In genomic region chr2:79455646-79456045, GRCm38 (mm10) we compare ENCODE assay signal across 12 mouse cellular contexts. TPM values are rescaled to one million over a fixed set of nuclear protein-coding genes. Genes with fewer than 3 reads are reported as not detected.
DNase-seq lines count a peak whose midpoint lies in the region; ATAC-seq lines count a peak whose summit lies in the region.
"Had no signal": no experiment of that assay in that cellular context is flagged by ENCODE, and none has a peak within 500 bp of the region (broad histone marks: within the 10 kb centered on the region; RNA-seq: fewer than 3 reads in every experiment).

No protein-coding gene starts in this region.

- no peaks in the 10 kb centered on the region for H3K36me3 ChIP-seq in forebrain, embryonic 13.5 days (ENCODE audit: poor library complexity, severe bottlenecking)
- H3K36me3 ChIP-seq in midbrain, embryonic 13.5 days = no peaks in the 10 kb centered on the region
- H3K36me3 ChIP-seq in kidney, embryonic 14.5 days (ENCODE audit: control insufficient read depth, insufficient read depth, low read length) = no peaks in the 10 kb centered on the region
- no peaks in the 10 kb centered on the region for H3K36me3 ChIP-seq in liver, embryonic 11.5 days (ENCODE audit: control insufficient read depth, insufficient read depth, low read length)

- DNase-seq in right cerebral cortex, adult 18-20 months = peak; percentile 29
- DNase-seq in right cerebral cortex, postnatal 14 days = no peak
- no peak for DNase-seq in heart, postnatal 36 days
- DNase-seq in liver, embryonic 11.5 days (ENCODE audit: low spot score) = no peak
- DNase-seq: gastrocnemius, postnatal 10 days; heart, postnatal 10 days; thymus, postnatal 25 days had no signal

- peak overlapping the region; percentile 48 for H3K4me3 ChIP-seq in forebrain, embryonic 13.5 days
- peak overlapping the region; percentile 54 for H3K4me3 ChIP-seq in midbrain, embryonic 13.5 days (replicated peaks)
- no peak overlapping the region for H3K4me3 ChIP-seq in kidney, embryonic 14.5 days (ENCODE audit: low read length)
- H3K4me3 ChIP-seq in liver, embryonic 11.5 days (ENCODE audit: low read depth, low read length) = no peak overlapping the region

- H3K9ac ChIP-seq in forebrain, embryonic 13.5 days = peak overlapping the region; percentile 67
- peak overlapping the region; percentile 76 for H3K9ac ChIP-seq in midbrain, embryonic 13.5 days (replicated peaks)
- H3K9ac ChIP-seq in kidney, embryonic 14.5 days (ENCODE audit: low read depth, low read length) = no peak overlapping the region
- H3K9ac ChIP-seq in liver, embryonic 11.5 days (ENCODE audit: low read depth, low read length) = no peak overlapping the region
- H3K9ac ChIP-seq: liver, embryonic 14.5 days had no signal

- H3K4me2 ChIP-seq in forebrain, embryonic 13.5 days = peak overlapping the region; percentile 71
- peak overlapping the region; percentile 72 for H3K4me2 ChIP-seq in midbrain, embryonic 13.5 days (replicated peaks)
- H3K4me2 ChIP-seq in kidney, embryonic 14.5 days (replicated peaks; ENCODE audit: low read depth, low read length) = no peak overlapping the region
- H3K4me2 ChIP-seq in liver, embryonic 11.5 days = no peak overlapping the region

- 0% methylated on average over 10 of the region's 10 CpGs for WGBS in forebrain, embryonic 13.5 days
- 1% methylated on average over 10 of the region's 10 CpGs for WGBS in midbrain, embryonic 13.5 days
- under 1% methylated on average over 10 of the region's 10 CpGs for WGBS in kidney, embryonic 14.5 days
- 6% methylated on average over 10 of the region's 10 CpGs for WGBS in liver, embryonic 11.5 days

- no peak for ATAC-seq in forebrain, embryonic 13.5 days
- ATAC-seq in midbrain, embryonic 13.5 days = no peak
- ATAC-seq in kidney, embryonic 14.5 days (ENCODE audit: low FRiP score, low TSS enrichment) = no peak
- no peak for ATAC-seq in liver, embryonic 11.5 days (replicated peaks; ENCODE audit: low FRiP score)

- H3K4me1 ChIP-seq in forebrain, embryonic 13.5 days = peaks cover 50% of the 10 kb centered on the region
- H3K4me1 ChIP-seq in midbrain, embryonic 13.5 days (replicated peaks) = peaks cover 61% of the 10 kb centered on the region
- peaks cover 7% of the 10 kb centered on the region; the same call in 1 of the 2 replicates for H3K4me1 ChIP-seq in kidney, embryonic 14.5 days (ENCODE audit: control insufficient read depth, insufficient read depth, low read length)
- no peaks in the 10 kb centered on the region for H3K4me1 ChIP-seq in liver, embryonic 11.5 days (replicated peaks; ENCODE audit: control insufficient read depth, insufficient read depth, low read length)

- no peaks in the 10 kb centered on the region for H3K9me3 ChIP-seq in forebrain, embryonic 13.5 days (replicated peaks)
- no peaks in the 10 kb centered on the region for H3K9me3 ChIP-seq in midbrain, embryonic 13.5 days
- H3K9me3 ChIP-seq in kidney, embryonic 14.5 days (ENCODE audit: control insufficient read depth, low read length) = no peaks in the 10 kb centered on the region
- no peaks in the 10 kb centered on the region for H3K9me3 ChIP-seq in liver, embryonic 11.5 days (ENCODE audit: control insufficient read depth, low read length)

- H3K27me3 ChIP-seq in forebrain, embryonic 13.5 days = peaks cover 77% of the 10 kb centered on the region
- H3K27me3 ChIP-seq in midbrain, embryonic 13.5 days = peaks cover 57% of the 10 kb centered on the region
- peaks cover 85% of the 10 kb centered on the region for H3K27me3 ChIP-seq in kidney, embryonic 14.5 days (ENCODE audit: control insufficient read depth, insufficient read depth, low read length)
- peaks cover 71% of the 10 kb centered on the region for H3K27me3 ChIP-seq in liver, embryonic 11.5 days (replicated peaks; ENCODE audit: control insufficient read depth, insufficient read depth, low read length)

- peak overlapping the region; percentile 80 for H3K27ac ChIP-seq in forebrain, embryonic 13.5 days
- peak overlapping the region; percentile 87 for H3K27ac ChIP-seq in midbrain, embryonic 13.5 days
- no peak overlapping the region for H3K27ac ChIP-seq in kidney, embryonic 14.5 days (ENCODE audit: low read depth, low read length)
- H3K27ac ChIP-seq in liver, embryonic 11.5 days (ENCODE audit: low read depth, low read length) = no peak overlapping the region
- H3K27ac ChIP-seq: liver, embryonic 14.5 days had no signal

- intact Hi-C loops in heart, postnatal 36 days (cut with DNase I) = no loop called here

RNA-seq across cellular contexts. Expression of gene Neurod1, which starts 0.9 kb away (rescaled TPM):
- polyA plus RNA-seq in forebrain, embryonic 13.5 days (2015; fragmentation: Nextera tagmentation; extraction: Ambion mirVana) = 48.8 and 52.5 TPM in 2 replicates
- 38.5 and 38.8 TPM in 2 replicates for polyA plus RNA-seq in midbrain, embryonic 13.5 days (2015; fragmentation: Nextera tagmentation; extraction: Ambion mirVana)
- not detected in 2 replicates for polyA plus RNA-seq in kidney, embryonic 14.5 days (2014; fragmentation: Nextera tagmentation; extraction: Ambion mirVana)
- not detected for total RNA-seq in heart, postnatal 36 days (2021)
- 0.10 TPM in 2 replicates for polyA plus RNA-seq in liver, embryonic 11.5 days (2014; fragmentation: Nextera tagmentation; extraction: Ambion mirVana)
- total RNA-seq: gastrocnemius, postnatal 10 days; heart, postnatal 10 days; monocyte, adult 5-6 weeks had no signal

RNA-seq across cellular contexts. Expression of gene Cerkl, which starts 0.9 kb away (rescaled TPM):
- polyA plus RNA-seq in forebrain, embryonic 13.5 days (2015; fragmentation: Nextera tagmentation; extraction: Ambion mirVana) = 1.7 and 2.4 TPM in 2 replicates
- polyA plus RNA-seq in midbrain, embryonic 13.5 days (2015; fragmentation: Nextera tagmentation; extraction: Ambion mirVana) = 1.6 and 2.6 TPM in 2 replicates
- 1.4 and 2.7 TPM in 2 replicates for polyA plus RNA-seq in kidney, embryonic 14.5 days (2014; fragmentation: Nextera tagmentation; extraction: Ambion mirVana)
- total RNA-seq in heart, postnatal 36 days (2021) = under 1 TPM; 0.76 to 0.97 TPM
- polyA plus RNA-seq in liver, embryonic 11.5 days (2014; fragmentation: Nextera tagmentation; extraction: Ambion mirVana) = 0.77 and 0.97 TPM in 2 replicates

Comparison
In these comparisons a context has a peak if more than half of its experiments do, and no peak if none do; other contexts are left out.
1. H3K27ac ChIP-seq: peak in forebrain, embryonic 13.5 days (single experiment) and midbrain, embryonic 13.5 days (single experiment); none in kidney, embryonic 14.5 days (single experiment) and liver, embryonic 11.5 days (single experiment).
2. H3K4me2 ChIP-seq: peak in forebrain, embryonic 13.5 days (single experiment) and midbrain, embryonic 13.5 days (single experiment); none in kidney, embryonic 14.5 days (single experiment) and liver, embryonic 11.5 days (single experiment).
3. H3K4me3 ChIP-seq: peak in forebrain, embryonic 13.5 days (single experiment) and midbrain, embryonic 13.5 days (single experiment); none in kidney, embryonic 14.5 days (single experiment) and liver, embryonic 11.5 days (single experiment).
4. H3K9ac ChIP-seq: peak in forebrain, embryonic 13.5 days (single experiment) and midbrain, embryonic 13.5 days (single experiment); none in kidney, embryonic 14.5 days (single experiment) and liver, embryonic 11.5 days (single experiment).
5. RNA of gene Neurod1, which starts 0.9 kb away (polyA plus RNA-seq): 48.8 to 52.5 TPM in forebrain, embryonic 13.5 days and 38.5 to 38.8 TPM in midbrain, embryonic 13.5 days; 0.10 TPM in liver, embryonic 11.5 days and not detected in kidney, embryonic 14.5 days; every median in the first group is over 10 times any median in the second.